Mouse (Mus musculus) CH12F3 (cell line): Measurements from ENCODE around the gene Tex52.
"Not testable (repeated sequence)": the region's sequence is repeated elsewhere in the genome, so short reads cannot be mapped to it uniquely, and the experiment has no call there.

Experiments used
- in situ Hi-C: fragments of 300-500 bp; cut with MboI; formaldehyde crosslinking; loops from 2 replicates; pipeline ENCODE4 v1.14.3; 2020; ENCODE audit warnings: low sequenced_read_pairs

Gene Tex52

GRCm38 (mm10) chr6:128379636-128380035 is 4.4 kb downstream of the Tex52 start:
- in situ Hi-C loops = no loop called here

GRCm38 (mm10) chr6:128380594-128381167 is 5.4 kb downstream of the Tex52 start:
- in situ Hi-C loops = not testable (repeated sequence)

GRCm38 (mm10) chr6:128381254-128381653 is 6.0 kb downstream of the Tex52 start:
- in situ Hi-C loops = no loop called here

- in situ Hi-C loops = no loop called here
These were observed 8.5 kb downstream of the Tex52 start for GRCm38 (mm10) chr6:128383752-128384151.

GRCm38 (mm10) chr6:128385026-128385425 is 9.8 kb downstream of the Tex52 start:
- in situ Hi-C loops = no loop called here

- in situ Hi-C loops = no loop called here
These were observed 13.9 kb downstream of the Tex52 start for GRCm38 (mm10) chr6:128389185-128389584.

- in situ Hi-C loops = no loop called here
These were observed 15.4 kb downstream of the Tex52 start for GRCm38 (mm10) chr6:128390683-128391082.

- in situ Hi-C loops = no loop called here
These were observed 22.5 kb downstream of the Tex52 start for GRCm38 (mm10) chr6:128397574-128398261.

- in situ Hi-C loops = no loop called here
These were observed 23.7 kb downstream of the Tex52 start, which contains the start of gene Nrip2 for GRCm38 (mm10) chr6:128398996-128399395. Nrip2 (plus strand) TSS chr6:128399296.

- in situ Hi-C loops = no loop called here
These were observed 24.3 kb downstream of the Tex52 start for GRCm38 (mm10) chr6:128399421-128400185.

GRCm38 (mm10) chr6:128404708-128405107 is 29.5 kb downstream of the Tex52 start:
- in situ Hi-C loops = no loop called here

GRCm38 (mm10) chr6:128408544-128409125 is 33.4 kb downstream of the Tex52 start:
- in situ Hi-C loops = no loop called here

- in situ Hi-C loops = loop anchor here (10.0 kb wide), 1 partner anchor 96 kb away; no protein-coding TSS in a partner anchor
These were observed 35.0 kb downstream of the Tex52 start for GRCm38 (mm10) chr6:128410305-128410704.

- in situ Hi-C loops = loop anchor here (10.0 kb wide), 1 partner anchor 96 kb away; no protein-coding TSS in a partner anchor
These were observed 35.9 kb downstream of the Tex52 start for GRCm38 (mm10) chr6:128411115-128411514.

- in situ Hi-C loops = loop anchor here (10.0 kb wide), 1 partner anchor 101 kb away; no protein-coding TSS in a partner anchor
These were observed 40.9 kb downstream of the Tex52 start for GRCm38 (mm10) chr6:128416169-128416568.

- in situ Hi-C loops = loop anchor here (10.0 kb wide), 1 partner anchor 103 kb away; no protein-coding TSS in a partner anchor
These were observed 42.8 kb downstream of the Tex52 start for GRCm38 (mm10) chr6:128418076-128418475.

GRCm38 (mm10) chr6:128421036-128421435 is 45.8 kb downstream of the Tex52 start:
- in situ Hi-C loops = no loop called here

- in situ Hi-C loops = no loop called here
These were observed 46.2 kb downstream of the Tex52 start for GRCm38 (mm10) chr6:128421480-128421879.

- in situ Hi-C loops = no loop called here
These were observed 48.4 kb downstream of the Tex52 start for GRCm38 (mm10) chr6:128423496-128424268.

- in situ Hi-C loops = no loop called here
These were observed 49.2 kb downstream of the Tex52 start, which contains the start of gene Itfg2 for GRCm38 (mm10) chr6:128424269-128425019. Itfg2 (minus strand) TSS chr6:128424931.
